Mouse (Mus musculus) small intestine, adult 2 months (tissue): Measurements from ENCODE around the gene Map1lc3a. TPM values are rescaled to one million over a fixed set of nuclear protein-coding genes. Genes with fewer than 3 reads are reported as not detected.

Experiments used
- H3K27ac ChIP-seq: fragments of 200-500 bp; 2 replicates; pipeline ENCODE4 v1.5.1; 2012; ENCODE audit warnings: low read depth, low read length, control low read depth, inconsistent platforms; ENCODE audit not compliant: insufficient read depth
- H3K27me3 ChIP-seq: fragments of 200-500 bp; 2 replicates; pipeline ENCODE4 v1.6.1; 2012; ENCODE audit warnings: mild to moderate bottlenecking, moderate library complexity, low read length, inconsistent platforms; ENCODE audit not compliant: control insufficient read depth, insufficient read depth
- H3K36me3 ChIP-seq: fragments of 200-500 bp; 2 replicates; pipeline ENCODE4 v1.6.1; 2012; ENCODE audit warnings: mild to moderate bottlenecking, low read length, control low read depth, inconsistent platforms; ENCODE audit not compliant: control insufficient read depth, insufficient read depth
- H3K4me1 ChIP-seq: fragments of 200-500 bp; 2 replicates; pipeline ENCODE4 v1.6.1; 2012; ENCODE audit warnings: low read length, inconsistent platforms, mixed read lengths; ENCODE audit not compliant: control insufficient read depth, insufficient read depth, insufficient read length
- H3K4me3 ChIP-seq: fragments of 200-500 bp; 2 replicates; pipeline ENCODE4 v1.5.1; 2012; ENCODE audit warnings: low read depth, mild to moderate bottlenecking, control low read depth, inconsistent platforms, low read length, moderate library complexity
- CTCF ChIP-seq: fragments of 200-500 bp; IDR thresholded peaks from 2 replicates; pipeline ENCODE4 v1.5.1; 2012; ENCODE audit warnings: low read depth, mild to moderate bottlenecking, control low read depth, inconsistent platforms, low read length, moderate library complexity, mixed read lengths; ENCODE audit not compliant: insufficient replicate concordance, insufficient read length; ENCODE audit errors: extremely low read depth
- POLR2A ChIP-seq: fragments of 200-500 bp; IDR thresholded peaks from 2 replicates; pipeline ENCODE4 v1.6.1; 2012; ENCODE audit warnings: low read depth, mild to moderate bottlenecking, control low read depth, inconsistent platforms, low read length, moderate library complexity
- WGBS: fragments of 180-500 bp; shearing (Covaris S2); methylation state at CpG from one replicate; pipeline ENCODE4 v1.1.7; 2018; 5-methylcytosine and 5-hydroxymethylcytosine counted together
- polyA plus RNA-seq: library from polyadenylated mRNA; depleted of rRNA; stranded (reverse); fragments of >200 nt; gene quantifications from 2 replicates; pipeline ENCODE4 v1.2.3, GENCODE M21; 2012

Map1lc3a gene
- polyA plus RNA-seq, 1 experiment: 215 TPM

- Histone ChIP-seq H3K36me3 (no peaks in the 10 kb centered on the region), H3K4me1 (no peaks in the 10 kb centered on the region; the same call in 1 of the 2 replicates), H3K27ac (no peak overlapping the region), H3K27me3 (no peaks in the 10 kb centered on the region), H3K4me3 (no peak overlapping the region)
- WGBS: 92% methylated on average over 8 of the region's 8 CpGs
- TF ChIP-seq CTCF (no peak), POLR2A (no peak)
These were observed 2.5 kb upstream of the Map1lc3a start for GRCm38 (mm10) chr2:155273603-155274002.

GRCm38 (mm10) chr2:155276621-155277175, 601 bp downstream of the Map1lc3a start:
- no peak for TF ChIP-seq POLR2A
- TF ChIP-seq CTCF: no peak
- no peaks in the 10 kb centered on the region; the same call in 1 of the 2 replicates for H3K4me1 ChIP-seq
- 1% methylated on average over 42 of the region's 49 CpGs for WGBS

GRCm38 (mm10) chr2:155277721-155278120, 1.6 kb downstream of the Map1lc3a start:
- WGBS: 86% methylated on average over 2 of the region's 2 CpGs
- Histone ChIP-seq H3K27ac (no peak overlapping the region), H3K36me3 (0 out of 2 replicates have a peak, but pooled peaks cover 2% of the 10 kb centered on the region), H3K4me1 (no peaks in the 10 kb centered on the region; the same call in 1 of the 2 replicates), H3K27me3 (no peaks in the 10 kb centered on the region), H3K4me3 (no peak overlapping the region)
- TF ChIP-seq POLR2A (no peak), CTCF (no peak)

More at GRCm38 (mm10) chr2:155276621-155277175, 601 bp downstream of the Map1lc3a start:
- Histone ChIP-seq H3K27ac (peak overlapping the region; percentile 34), H3K27me3 (no peaks in the 10 kb centered on the region), H3K36me3 (0 out of 2 replicates have a peak, but pooled peaks cover under 1% of the 10 kb centered on the region), H3K4me3 (peak overlapping the region; percentile 87)

- WGBS: 84% methylated on average over 7 of the region's 7 CpGs
- no peak overlapping the region for H3K4me3 ChIP-seq
- no peaks in the 10 kb centered on the region for H3K27me3 ChIP-seq
- 0 out of 2 replicates have a peak, but pooled peaks cover 2% of the 10 kb centered on the region for H3K36me3 ChIP-seq
- H3K4me1 ChIP-seq: no peaks in the 10 kb centered on the region; the same call in 1 of the 2 replicates
- TF ChIP-seq POLR2A (no peak), CTCF (no peak)
- no peak overlapping the region for H3K27ac ChIP-seq
These were observed 2.3 kb downstream of the Map1lc3a start for GRCm38 (mm10) chr2:155278361-155278760.

GRCm38 (mm10) chr2:155279163-155279562, 3.1 kb downstream of the Map1lc3a start:
- Histone ChIP-seq H3K27me3 (no peaks in the 10 kb centered on the region), H3K27ac (no peak overlapping the region), H3K4me3 (no peak overlapping the region), H3K4me1 (no peaks in the 10 kb centered on the region; the same call in 1 of the 2 replicates), H3K36me3 (0 out of 2 replicates have a peak, but pooled peaks cover 2% of the 10 kb centered on the region)
- TF ChIP-seq CTCF (no peak), POLR2A (no peak)
- 91% methylated on average over 4 of the region's 4 CpGs for WGBS

GRCm38 (mm10) chr2:155280116-155280515, 4.0 kb downstream of the Map1lc3a start:
- Histone ChIP-seq H3K36me3 (0 out of 2 replicates have a peak, but pooled peaks cover 2% of the 10 kb centered on the region), H3K27ac (no peak overlapping the region), H3K4me3 (no peak overlapping the region), H3K27me3 (no peaks in the 10 kb centered on the region), H3K4me1 (no peaks in the 10 kb centered on the region; the same call in 1 of the 2 replicates)
- WGBS: 83% methylated on average over 2 of the region's 2 CpGs
- no peak for TF ChIP-seq POLR2A
- TF ChIP-seq CTCF: no peak

- H3K4me1 ChIP-seq: no peaks in the 10 kb centered on the region
- 69% methylated on average over 4 of the region's 4 CpGs for WGBS
- peak overlapping the region; percentile 76; the same call in 1 of the 2 replicates for H3K27ac ChIP-seq
- TF ChIP-seq CTCF (no peak), POLR2A (no peak)
- H3K27me3 ChIP-seq: no peaks in the 10 kb centered on the region
- H3K4me3 ChIP-seq: no peak overlapping the region
- H3K36me3 ChIP-seq: 0 out of 2 replicates have a peak, but pooled peaks cover 4% of the 10 kb centered on the region
These were observed 7.7 kb downstream of the Map1lc3a start for GRCm38 (mm10) chr2:155283793-155284192.
